Mouse (Mus musculus): ENCODE data around the gene Hoxa7.

DNA sequence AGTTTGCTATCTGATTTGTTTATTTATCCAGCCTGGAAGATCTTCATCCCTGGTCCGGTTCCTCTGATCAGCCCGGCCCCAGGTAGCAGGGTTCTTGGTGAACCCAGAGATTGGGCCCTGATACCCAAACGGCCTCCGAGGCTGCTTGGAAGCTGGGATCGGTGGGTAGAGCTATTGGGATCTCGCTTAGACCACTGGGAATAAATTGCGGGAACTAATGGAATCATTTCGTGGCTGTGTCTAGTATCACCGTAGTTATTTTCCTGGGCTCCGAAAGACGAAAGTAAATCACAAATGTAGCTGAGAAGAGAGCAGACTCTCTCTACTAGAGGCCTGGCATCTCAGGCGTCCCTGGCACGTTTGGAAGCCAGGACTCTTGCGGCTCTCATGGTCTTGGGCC is 16.4 kb downstream of the Hoxa7 start:
- TF ChIP-seq CTCF (IDR thresholded peaks at IDR 0.05; ENCODE audit: low read depth, low read length) = no peak
- no peak for TF ChIP-seq POLR2A (IDR thresholded peaks at IDR 0.05; ENCODE audit: borderline replicate concordance, low read depth, low read length)
